Mouse (Mus musculus): ENCODE measurements around the gene Ermp1.

DNA sequence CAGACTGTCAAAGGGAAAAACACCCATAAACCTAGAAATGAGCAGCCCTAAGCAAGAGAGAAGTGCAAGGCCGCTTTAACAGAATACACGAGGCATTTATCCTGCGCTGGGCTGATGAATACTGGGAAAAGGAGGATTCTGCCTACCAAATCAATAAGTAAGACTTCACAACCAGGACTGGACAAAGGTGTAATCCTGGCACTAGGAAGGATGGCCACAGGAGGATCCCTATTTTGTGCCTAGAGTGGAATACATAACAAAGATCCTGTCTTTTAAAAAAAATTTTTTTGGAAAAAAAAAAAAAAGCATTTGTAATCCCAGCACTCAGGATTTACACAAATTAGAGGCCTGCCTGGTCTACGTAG, 317 bp upstream of the Ermp1 start:
- no peak for TF ChIP-seq POLR2A (IDR thresholded peaks at IDR 0.05; ENCODE audit: low read depth, low read length)
- no peak for TF ChIP-seq CTCF (IDR thresholded peaks at IDR 0.05; ENCODE audit: borderline replicate concordance, insufficient read depth, low read length)
